In the genomic region with DNA sequence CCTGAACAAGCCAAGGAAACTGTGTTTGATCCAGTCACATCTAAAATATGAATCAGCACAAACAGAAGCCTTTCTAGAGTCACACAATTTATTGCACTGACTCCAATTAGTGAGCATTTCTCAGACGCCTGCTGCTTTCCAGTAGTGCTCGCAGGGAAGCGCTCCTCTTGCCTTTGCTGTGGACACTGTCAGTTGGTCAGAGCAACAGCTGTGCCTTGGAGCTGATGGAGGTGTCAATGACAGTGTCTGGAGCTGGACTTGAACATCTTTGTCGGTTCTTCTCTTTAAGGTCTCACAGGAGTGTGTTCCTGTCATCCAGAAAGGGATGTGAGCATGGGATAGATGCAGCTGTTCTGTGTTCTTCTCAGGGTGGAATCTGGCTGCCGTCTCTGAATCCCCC, we compare ENCODE assay signal across 23 mouse cellular contexts. TPM values are rescaled to one million over a fixed set of nuclear protein-coding genes. Genes with fewer than 3 reads are reported as not detected.
A peak's percentile ranks its signal among the peaks of the same experiment; 100 is the strongest.
DNase-seq lines count a peak whose midpoint lies in the region; ATAC-seq and TF ChIP-seq lines count a peak whose summit lies in the region.
"Had no signal": no experiment of that assay in that cellular context is flagged by ENCODE, and none has a peak within 500 bp of the region (broad histone marks: within the 10 kb centered on the region; RNA-seq: fewer than 3 reads in every experiment).

No protein-coding gene starts in this region.

- no peak overlapping the region for H3K9ac ChIP-seq in forebrain, embryonic 12.5 days
- H3K9ac ChIP-seq in forebrain, embryonic 16.5 days (replicated peaks; ENCODE audit: low read depth, low read length), result no peak overlapping the region
- no peak overlapping the region for H3K9ac ChIP-seq in lung, embryonic 16.5 days (ENCODE audit: low read length)
- H3K9ac ChIP-seq: embryonic facial prominence, embryonic 12.5 days; embryonic facial prominence, embryonic 15.5 days; forebrain, embryonic 15.5 days; heart, embryonic 13.5 days; hindbrain, embryonic 14.5 days had no signal

- H3K27me3 ChIP-seq in forebrain, embryonic 12.5 days, result no peaks in the 10 kb centered on the region; the same call in 1 of the 2 replicates
- H3K27me3 ChIP-seq in forebrain, embryonic 16.5 days (replicated peaks; ENCODE audit: control insufficient read depth, insufficient read depth, low read length), result no peaks in the 10 kb centered on the region
- H3K27me3 ChIP-seq in lung, embryonic 16.5 days (ENCODE audit: control insufficient read depth, insufficient read depth, low read depth, low read length), result peaks cover 33% of the 10 kb centered on the region
- H3K27me3 ChIP-seq: embryonic facial prominence, embryonic 12.5 days; embryonic facial prominence, embryonic 15.5 days; forebrain, embryonic 15.5 days; heart, embryonic 13.5 days had no signal

- DNase-seq in lung, adult 2 months, result no peak
- peak; percentile 44 for DNase-seq in brain, embryonic 14.5 days (ENCODE audit: low read depth)
- no peak for DNase-seq in left cerebral cortex, adult 11 months (ENCODE audit: low spot score)
- DNase-seq: adrenal gland, adult 8-10 months; adrenal gland, postnatal 25 days; gastrocnemius, postnatal 10 days; gastrocnemius, postnatal 36 days; heart, adult 2 months; heart, postnatal 14 days; heart, postnatal 4 days had no signal

- no peak for TF ChIP-seq POLR2A in lung, adult 2 months (IDR thresholded peaks at IDR 0.05; ENCODE audit: borderline replicate concordance, extremely low read depth, low read depth, low read length)
- no peak for TF ChIP-seq POLR2A in brain, embryonic 14.5 days (IDR thresholded peaks at IDR 0.05; ENCODE audit: borderline replicate concordance, extremely low read depth, insufficient read depth, insufficient read length, poor library complexity, severe bottlenecking)

- no peak for TF ChIP-seq CTCF in lung, adult 2 months (IDR thresholded peaks at IDR 0.05; ENCODE audit: insufficient read depth, low read length)
- no peak for TF ChIP-seq CTCF in brain, embryonic 14.5 days (IDR thresholded peaks at IDR 0.05; ENCODE audit: borderline replicate concordance, extremely low read depth, insufficient read depth, insufficient read length)

- no peaks in the 10 kb centered on the region for H3K36me3 ChIP-seq in forebrain, embryonic 12.5 days (replicated peaks)
- H3K36me3 ChIP-seq in forebrain, embryonic 16.5 days (ENCODE audit: control insufficient read depth, insufficient read depth), result no peaks in the 10 kb centered on the region
- no peaks in the 10 kb centered on the region for H3K36me3 ChIP-seq in lung, embryonic 16.5 days (ENCODE audit: control insufficient read depth, insufficient read depth, low read length)
- H3K36me3 ChIP-seq: embryonic facial prominence, embryonic 12.5 days; embryonic facial prominence, embryonic 15.5 days; forebrain, embryonic 15.5 days; heart, embryonic 10.5 days; heart, embryonic 13.5 days had no signal

- H3K4me2 ChIP-seq in forebrain, embryonic 12.5 days, result no peak overlapping the region
- no peak overlapping the region for H3K4me2 ChIP-seq in forebrain, embryonic 16.5 days (ENCODE audit: low read length)
- H3K4me2 ChIP-seq in lung, embryonic 16.5 days (ENCODE audit: low read depth, low read length), result no peak overlapping the region
- H3K4me2 ChIP-seq: embryonic facial prominence, embryonic 12.5 days; embryonic facial prominence, embryonic 15.5 days; forebrain, embryonic 15.5 days; heart, embryonic 13.5 days; hindbrain, embryonic 14.5 days had no signal

- no peaks in the 10 kb centered on the region for H3K9me3 ChIP-seq in forebrain, embryonic 12.5 days
- no peaks in the 10 kb centered on the region for H3K9me3 ChIP-seq in forebrain, embryonic 16.5 days (ENCODE audit: control insufficient read depth, low read length)
- H3K9me3 ChIP-seq in lung, embryonic 16.5 days (ENCODE audit: control insufficient read depth, low read length), result no peaks in the 10 kb centered on the region
- H3K9me3 ChIP-seq: embryonic facial prominence, embryonic 12.5 days; embryonic facial prominence, embryonic 15.5 days; forebrain, embryonic 15.5 days; heart, embryonic 10.5 days; heart, embryonic 13.5 days had no signal

- H3K4me1 ChIP-seq in forebrain, embryonic 12.5 days, result peaks cover 26% of the 10 kb centered on the region
- peaks cover 45% of the 10 kb centered on the region for H3K4me1 ChIP-seq in forebrain, embryonic 16.5 days (replicated peaks; ENCODE audit: control insufficient read depth, insufficient read depth, low read length)
- H3K4me1 ChIP-seq in lung, embryonic 16.5 days (replicated peaks; ENCODE audit: control insufficient read depth, insufficient read depth, low read length), result peaks cover 23% of the 10 kb centered on the region
- H3K4me1 ChIP-seq in lung, adult 2 months (ENCODE audit: control insufficient read depth, insufficient read depth, low read length), result no peaks in the 10 kb centered on the region; the same call in 1 of the 2 replicates

- H3K27ac ChIP-seq in forebrain, embryonic 12.5 days, result 0 out of 2 replicates have a peak overlapping the region, but pooled peaks have one; percentile 8
- H3K27ac ChIP-seq in forebrain, embryonic 16.5 days (ENCODE audit: low read length), result no peak overlapping the region
- no peak overlapping the region for H3K27ac ChIP-seq in lung, embryonic 16.5 days (ENCODE audit: low read length)
- H3K27ac ChIP-seq: embryonic facial prominence, embryonic 12.5 days; embryonic facial prominence, embryonic 15.5 days; heart, adult 2 months; heart, embryonic 10.5 days; heart, embryonic 13.5 days; hindbrain, embryonic 14.5 days; hindbrain, postnatal 0 days had no signal

- no peak for ATAC-seq in forebrain, embryonic 12.5 days (ENCODE audit: low FRiP score)
- ATAC-seq in forebrain, embryonic 16.5 days, result no peak
- ATAC-seq in lung, embryonic 16.5 days (ENCODE audit: low read depth), result peak; percentile 54; the same call in 1 of the 2 replicates
- ATAC-seq: activated CD4-positive, CD25-positive, alpha-beta regulatory T cell, adult 4 months; CD4-positive, CD25-positive, alpha-beta regulatory T cell, adult 4 months; forebrain, embryonic 15.5 days; hindbrain, postnatal 0 days; inflammation-experienced regulatory T-cells, adult 6 months had no signal

- H3K4me3 ChIP-seq in forebrain, embryonic 12.5 days (replicated peaks), result no peak overlapping the region
- no peak overlapping the region for H3K4me3 ChIP-seq in forebrain, embryonic 16.5 days (replicated peaks; ENCODE audit: low read length)
- H3K4me3 ChIP-seq in lung, embryonic 16.5 days (ENCODE audit: low read length), result no peak overlapping the region
- H3K4me3 ChIP-seq in lung, adult 2 months (replicated peaks; ENCODE audit: extremely low read depth, low read depth, low read length), result no peak overlapping the region
- H3K4me3 ChIP-seq: embryonic facial prominence, embryonic 12.5 days; embryonic facial prominence, embryonic 15.5 days; forebrain, embryonic 15.5 days; heart, adult 2 months; heart, embryonic 10.5 days; heart, embryonic 13.5 days had no signal

- 75% methylated on average over 5 of the region's 5 CpGs for WGBS in forebrain, embryonic 12.5 days
- whole genome bisulfite sequencing in forebrain, embryonic 16.5 days, result 68% methylated on average over 5 of the region's 5 CpGs
- WGBS in lung, embryonic 16.5 days, result 50% methylated on average over 5 of the region's 5 CpGs
- 80% methylated on average over 5 of the region's 5 CpGs for whole genome bisulfite sequencing in lung, adult 2 months

RNA-seq across cellular contexts. Expression of a gene that starts 16.0 kb away (rescaled TPM):
- polyA plus RNA-seq in forebrain, embryonic 12.5 days (2016; fragmentation: Nextera tagmentation; extraction: Ambion mirVana), result 29.8 and 30.2 TPM in 2 replicates
- polyA plus RNA-seq in forebrain, embryonic 16.5 days (2015; fragmentation: Nextera tagmentation; extraction: Ambion mirVana), result 42.0 and 45.0 TPM in 2 replicates
- 9.4 and 11.1 TPM in 2 replicates for polyA plus RNA-seq in lung, embryonic 16.5 days (2015; fragmentation: Nextera tagmentation; extraction: Ambion mirVana)
- polyA plus RNA-seq in lung, adult 2 months (2012; rRNA removed), result 8.5 and 12.5 TPM in 2 replicates
- polyA plus RNA-seq in brain, embryonic 14.5 days (2012; rRNA removed), result 36.0 and 38.2 TPM in 2 replicates
